Mouse (Mus musculus) right cerebral cortex, postnatal 14 days (tissue): ENCODE data around the gene Lzts2.

Source experiments
- DNase-seq: peaks from one replicate; pipeline ENCODE4 v3.0.0; 2022

Gene Lzts2

GRCm38 (mm10) chr19:45014335-45014971 is at the start of gene Lzts2:
Gene Lzts2 (plus strand): TSS chr19:45014414.
- DNase-seq = no peak

- no peak for DNase-seq
Observed at GRCm38 (mm10) chr19:44965978-44966377, 48.2 kb upstream of the Lzts2 start.

GRCm38 (mm10) chr19:44968329-44968728 is 45.9 kb upstream of the Lzts2 start:
- no peak for DNase-seq

- no peak for DNase-seq
Observed at GRCm38 (mm10) chr19:44976636-44977035, 37.6 kb upstream of the Lzts2 start.

- no peak for DNase-seq
Observed at GRCm38 (mm10) chr19:44977148-44977547, 37.1 kb upstream of the Lzts2 start.

GRCm38 (mm10) chr19:44980787-44981186 is 33.4 kb upstream of the Lzts2 start:
- no peak for DNase-seq

GRCm38 (mm10) chr19:44982477-44983115 is 31.6 kb upstream of the Lzts2 start:
- no peak for DNase-seq

- DNase-seq = no peak
Observed at GRCm38 (mm10) chr19:44983366-44983765, 30.8 kb upstream of the Lzts2 start.

GRCm38 (mm10) chr19:44984420-44984819 is 29.8 kb upstream of the Lzts2 start:
- no peak for DNase-seq

- no peak for DNase-seq
Observed at GRCm38 (mm10) chr19:44985159-44985988, 28.8 kb upstream of the Lzts2 start.

- no peak for DNase-seq
Observed at GRCm38 (mm10) chr19:44987004-44987403, 27.2 kb upstream of the Lzts2 start.

GRCm38 (mm10) chr19:44987851-44988250 is 26.4 kb upstream of the Lzts2 start:
- no peak for DNase-seq

GRCm38 (mm10) chr19:44988321-44988720 is 25.9 kb upstream of the Lzts2 start:
- DNase-seq = no peak

GRCm38 (mm10) chr19:44988831-44989566 is 25.2 kb upstream of the Lzts2 start, which contains the start of gene Sema4g:
Gene Sema4g (plus strand): TSS chr19:44989101.
- no peak for DNase-seq

- DNase-seq = no peak
Observed at GRCm38 (mm10) chr19:44989567-44990495, 24.4 kb upstream of the Lzts2 start.

- no peak for DNase-seq
Observed at GRCm38 (mm10) chr19:44991031-44991430, 23.2 kb upstream of the Lzts2 start.

GRCm38 (mm10) chr19:44992246-44992645 is 22.0 kb upstream of the Lzts2 start:
- no peak for DNase-seq

- DNase-seq = no peak
Observed at GRCm38 (mm10) chr19:44992712-44993111, 21.5 kb upstream of the Lzts2 start.

GRCm38 (mm10) chr19:44997786-44998185 is 16.4 kb upstream of the Lzts2 start:
- no peak for DNase-seq

- DNase-seq = no peak
Observed at GRCm38 (mm10) chr19:44999647-45000046, 14.6 kb upstream of the Lzts2 start.

GRCm38 (mm10) chr19:45002301-45002700 is 11.9 kb upstream of the Lzts2 start:
- no peak for DNase-seq
